ENCODE assay signal across 12 mouse cellular contexts in genomic region chr2:104497771-104498170, GRCm38 (mm10). TPM values are rescaled to one million over a fixed set of nuclear protein-coding genes. Genes with fewer than 3 reads are reported as not detected.
A peak's percentile ranks its signal among the peaks of the same experiment; 100 is the strongest.
DNase-seq lines count a peak whose midpoint lies in the region; ATAC-seq and TF ChIP-seq lines count a peak whose summit lies in the region.
"Had no signal": no experiment of that assay in that cellular context is flagged by ENCODE, and none has a peak within 500 bp of the region (broad histone marks: within the 10 kb centered on the region; RNA-seq: fewer than 3 reads in every experiment).

No protein-coding gene starts in this region.

- dilution Hi-C loops in CH12.LX (cut with MboI; ENCODE audit: extremely low pct_ligation_motif_present, extremely low pct_unique_long_range_greater_than_20kb, low sequenced_read_pairs), result no loop called here

- no peaks in the 10 kb centered on the region for H3K27me3 ChIP-seq in heart, embryonic 14.5 days (ENCODE audit: control insufficient read depth, insufficient read depth, low read length)
- no peaks in the 10 kb centered on the region for H3K27me3 ChIP-seq in heart, embryonic 10.5 days (ENCODE audit: insufficient read depth, poor library complexity, severe bottlenecking)
- no peaks in the 10 kb centered on the region for H3K27me3 ChIP-seq in CH12.LX (replicated peaks)
- no peaks in the 10 kb centered on the region for H3K27me3 ChIP-seq in forebrain, embryonic 14.5 days (replicated peaks; ENCODE audit: control insufficient read depth, insufficient read depth, low read length)
- H3K27me3 ChIP-seq in midbrain, postnatal 0 days (ENCODE audit: insufficient read depth, low read length), result no peaks in the 10 kb centered on the region
- H3K27me3 ChIP-seq: forebrain, embryonic 15.5 days; limb, embryonic 15.5 days had no signal

- TF ChIP-seq RAD21 in CH12.LX (IDR thresholded peaks at IDR 0.05; ENCODE audit: low read depth, low read length), result no peak

- H3K36me3 ChIP-seq in heart, embryonic 14.5 days (ENCODE audit: control insufficient read depth, insufficient read depth, low read length), result no peaks in the 10 kb centered on the region
- no peaks in the 10 kb centered on the region for H3K36me3 ChIP-seq in heart, embryonic 10.5 days
- H3K36me3 ChIP-seq in CH12.LX (replicated peaks in 1 of 2; ENCODE audit: control insufficient read depth in 1 of 2, insufficient read depth in 1 of 2, low read length in 1 of 2), result no peaks in the 10 kb centered on the region
- no peaks in the 10 kb centered on the region for H3K36me3 ChIP-seq in forebrain, embryonic 14.5 days (ENCODE audit: control insufficient read depth, insufficient read depth, low read length)
- H3K36me3 ChIP-seq in midbrain, postnatal 0 days (ENCODE audit: insufficient read depth, low read length), result no peaks in the 10 kb centered on the region
- H3K36me3 ChIP-seq: forebrain, embryonic 15.5 days; limb, embryonic 15.5 days had no signal

- in situ Hi-C loops in CH12.LX (cut with MboI; ENCODE audit: low pct_ligation_motif_present, low pct_unique_long_range_greater_than_20kb, low sequenced_read_pairs), result loop anchor here (10.0 kb wide), 1 partner anchor 67 kb away; no protein-coding TSS in a partner anchor

- TF ChIP-seq POLR2A in CH12.LX (IDR thresholded peaks at IDR 0.05; ENCODE audit: low read depth, low read length), result no peak

- peaks cover 5% of the 10 kb centered on the region for H3K79me2 ChIP-seq in CH12.LX (replicated peaks; ENCODE audit: control insufficient read depth, extremely low read depth, insufficient read depth, poor library complexity, severe bottlenecking)

- no peak for ATAC-seq in heart, embryonic 14.5 days (ENCODE audit: insufficient number of reproducible peaks, insufficient read depth, low FRiP score, low read depth)
- ATAC-seq in forebrain, embryonic 14.5 days, result no peak
- no peak for ATAC-seq in midbrain, postnatal 0 days (ENCODE audit: low FRiP score)
- ATAC-seq: CD4-positive, CD25-positive, alpha-beta regulatory T cell, adult 4 months; forebrain, embryonic 15.5 days had no signal

- intact Hi-C loops in left cerebral cortex, postnatal 10 days (cut with DNase I), result no loop called here

- no peak overlapping the region for H3K4me3 ChIP-seq in heart, embryonic 14.5 days (ENCODE audit: control insufficient read depth in 1 of 2, insufficient read depth in 1 of 2, low read depth in 1 of 2, low read length in 2 of 2)
- H3K4me3 ChIP-seq in heart, embryonic 10.5 days, result no peak overlapping the region
- H3K4me3 ChIP-seq in CH12.LX (replicated peaks in 1 of 3; ENCODE audit: low read depth in 2 of 3, low read length in 2 of 3, poor library complexity in 1 of 3), result peak overlapping the region in 1 of 3 experiments; percentile 27
- no peak overlapping the region for H3K4me3 ChIP-seq in forebrain, embryonic 14.5 days (ENCODE audit: low read depth, low read length)
- H3K4me3 ChIP-seq in midbrain, postnatal 0 days (ENCODE audit: low read depth, low read length), result no peak overlapping the region
- H3K4me3 ChIP-seq: forebrain, embryonic 15.5 days; limb, embryonic 15.5 days had no signal

- H3K4me2 ChIP-seq in heart, embryonic 14.5 days (ENCODE audit: low read length), result peak overlapping the region; percentile 21; the same call in 1 of the 2 replicates
- H3K4me2 ChIP-seq in CH12.LX (ENCODE audit: insufficient read depth, low read depth, poor library complexity, severe bottlenecking), result peak overlapping the region; percentile 75; the same call in 1 of the 2 replicates
- H3K4me2 ChIP-seq in forebrain, embryonic 14.5 days (ENCODE audit: low read length), result no peak overlapping the region
- H3K4me2 ChIP-seq in midbrain, postnatal 0 days (ENCODE audit: low read depth, low read length, poor library complexity, severe bottlenecking), result no peak overlapping the region
- H3K4me2 ChIP-seq: forebrain, embryonic 15.5 days; limb, embryonic 15.5 days had no signal

- H3K9me3 ChIP-seq in heart, embryonic 14.5 days (ENCODE audit: control insufficient read depth, low read length), result no peaks in the 10 kb centered on the region
- no peaks in the 10 kb centered on the region for H3K9me3 ChIP-seq in heart, embryonic 10.5 days
- H3K9me3 ChIP-seq in CH12.LX (replicated peaks; ENCODE audit: low read length), result no peaks in the 10 kb centered on the region
- no peaks in the 10 kb centered on the region for H3K9me3 ChIP-seq in forebrain, embryonic 14.5 days (replicated peaks; ENCODE audit: control insufficient read depth, low read length)
- H3K9me3 ChIP-seq in midbrain, postnatal 0 days (ENCODE audit: low read length), result no peaks in the 10 kb centered on the region
- H3K9me3 ChIP-seq: forebrain, embryonic 15.5 days; limb, embryonic 15.5 days had no signal

- WGBS in heart, embryonic 14.5 days, result 25% methylated on average over 4 of the region's 4 CpGs
- WGBS in heart, embryonic 10.5 days, result 49% methylated on average over 4 of the region's 4 CpGs
- 53% methylated on average over 4 of the region's 4 CpGs for WGBS in forebrain, embryonic 14.5 days
- 49% methylated on average over 4 of the region's 4 CpGs for WGBS in midbrain, postnatal 0 days

- peaks cover 16 to 29% of the 10 kb centered on the region in 2 experiments for H3K4me1 ChIP-seq in heart, embryonic 14.5 days (ENCODE audit: control insufficient read depth in 2 of 2, insufficient read depth in 2 of 2, low read length in 2 of 2)
- peaks cover 40% of the 10 kb centered on the region for H3K4me1 ChIP-seq in heart, embryonic 10.5 days
- H3K4me1 ChIP-seq in CH12.LX (ENCODE audit: control insufficient read depth in 1 of 2, insufficient read depth in 2 of 2), result peaks cover 10 to 37% of the 10 kb centered on the region in 2 experiments
- H3K4me1 ChIP-seq in forebrain, embryonic 14.5 days (ENCODE audit: control insufficient read depth, insufficient read depth, low read length), result peaks cover 5% of the 10 kb centered on the region; the same call in 1 of the 2 replicates
- no peaks in the 10 kb centered on the region for H3K4me1 ChIP-seq in midbrain, postnatal 0 days (ENCODE audit: insufficient read depth, low read length)

- DNase-seq in heart, embryonic 10.5 days (ENCODE audit: low spot score), result no peak
- no peak for DNase-seq in CH12.LX (ENCODE audit: extremely low read depth)
- DNase-seq in frontal cortex, adult 2 months (ENCODE audit: extremely low spot score in 1 of 2, low spot score in 1 of 2), result peak; percentile 58 to 76
- DNase-seq in left cerebral cortex, postnatal 10 days (ENCODE audit: extremely low spot score in 1 of 2, low spot score in 2 of 2), result peak; percentile 31 to 38
- DNase-seq in forebrain, embryonic 14.5 days (ENCODE audit: low spot score), result no peak
- DNase-seq in ovary, postnatal 14 days (ENCODE audit: low spot score), result no peak
- no peak for DNase-seq in midbrain, postnatal 0 days (ENCODE audit: low spot score)
- DNase-seq: kidney, adult 9 months had no signal

- no peak for TF ChIP-seq EP300 in CH12.LX (IDR thresholded peaks at IDR 0.05; ENCODE audit: low read length)

- TF ChIP-seq CTCF in CH12.LX (conservative IDR thresholded peaks at IDR 0.05 in 1 of 2, IDR thresholded peaks at IDR 0.05 in 1 of 2; ENCODE audit: low read depth in 2 of 2, low read length in 2 of 2), result no peak
- no peak for TF ChIP-seq CTCF in midbrain, postnatal 0 days (IDR thresholded peaks at IDR 0.05)

- no peak overlapping the region for H3K27ac ChIP-seq in heart, embryonic 14.5 days (replicated peaks in 1 of 2; ENCODE audit: control insufficient read depth in 1 of 2, insufficient read depth in 1 of 2, low read depth in 2 of 2, low read length in 2 of 2)
- H3K27ac ChIP-seq in heart, embryonic 10.5 days, result no peak overlapping the region; the same call in 1 of the 2 replicates
- H3K27ac ChIP-seq in CH12.LX (ENCODE audit: insufficient read depth, low read depth), result no peak overlapping the region
- H3K27ac ChIP-seq in forebrain, embryonic 14.5 days (ENCODE audit: low read depth, low read length), result no peak overlapping the region
- no peak overlapping the region for H3K27ac ChIP-seq in midbrain, postnatal 0 days (ENCODE audit: low read depth, low read length)
- H3K27ac ChIP-seq: forebrain, embryonic 15.5 days; limb, embryonic 15.5 days had no signal

- no peak overlapping the region for H3K9ac ChIP-seq in heart, embryonic 14.5 days (ENCODE audit: low read length)
- peak overlapping the region; percentile 50; the same call in 1 of the 2 replicates for H3K9ac ChIP-seq in CH12.LX (ENCODE audit: insufficient read depth, low read depth)
- no peak overlapping the region for H3K9ac ChIP-seq in forebrain, embryonic 14.5 days (ENCODE audit: low read length)
- H3K9ac ChIP-seq in midbrain, postnatal 0 days (replicated peaks; ENCODE audit: low read length, poor library complexity, severe bottlenecking), result no peak overlapping the region
- H3K9ac ChIP-seq: forebrain, embryonic 15.5 days; limb, embryonic 15.5 days had no signal

TF ChIP-seq in CH12.LX, 34 proteins besides CTCF, POLR2A, EP300 and RAD21:
- TF ChIP-seq HCFC1 (IDR thresholded peaks at IDR 0.05; ENCODE audit: low read depth, low read length), result no peak
- TF ChIP-seq POLR2AphosphoS2 (IDR thresholded peaks at IDR 0.05; ENCODE audit: low read depth, low read length), result no peak
- no peak for TF ChIP-seq IRF4 (IDR thresholded peaks at IDR 0.05; ENCODE audit: low read depth, low read length)
- no peak for TF ChIP-seq NRF1 (IDR thresholded peaks at IDR 0.05; ENCODE audit: low read depth, low read length)
- no peak for TF ChIP-seq USF2 (conservative IDR thresholded peaks at IDR 0.05; ENCODE audit: low read depth, low read length)
- TF ChIP-seq MYC (IDR thresholded peaks at IDR 0.05; ENCODE audit: low read depth, low read length), result no peak
- TF ChIP-seq SMC3 (IDR thresholded peaks at IDR 0.05; ENCODE audit: low read depth, low read length), result no peak
- no peak for TF ChIP-seq MAX (IDR thresholded peaks at IDR 0.05; ENCODE audit: low read length)
- no peak for TF ChIP-seq E2F4 (IDR thresholded peaks at IDR 0.05; ENCODE audit: insufficient replicate concordance, low read depth, low read length)

RNA-seq across cellular contexts. Expression of gene Hipk3, which starts 3.5 kb away (rescaled TPM):
- polyA plus RNA-seq in heart, embryonic 14.5 days (2014; fragmentation: Nextera tagmentation; extraction: Ambion mirVana), result 72.7 and 74.0 TPM in 2 replicates
- 34.2 and 48.1 TPM in 2 replicates for polyA plus RNA-seq in heart, embryonic 10.5 days (2016; fragmentation: Nextera tagmentation; extraction: Ambion mirVana)
- total RNA-seq in CH12.LX (2012; rRNA removed), result 14.8 and 17.6 TPM in 2 replicates
- total RNA-seq in CH12.LX (2014; rRNA removed), result 16.5 and 16.9 TPM in 2 replicates
- polyA plus RNA-seq in CH12.LX (2012; ENCODE audit: insufficient read length, low read depth), result 15.4 and 19.5 TPM in 2 replicates
- polyA plus RNA-seq in frontal cortex, adult 2 months (2012; rRNA removed), result 32.2 and 33.3 TPM in 2 replicates
- total RNA-seq in left cerebral cortex, postnatal 10 days (2021), result 10 to 100 TPM; 57.3 to 59.4 TPM
- 6.5 and 7.7 TPM in 2 replicates for polyA plus RNA-seq in forebrain, embryonic 14.5 days (2014; fragmentation: Nextera tagmentation; extraction: Ambion mirVana)
- total RNA-seq in midbrain, postnatal 0 days (2014; rRNA removed), result 43.7 and 44.2 TPM in 2 replicates
- polyA plus RNA-seq in midbrain, postnatal 0 days (2015; fragmentation: Nextera tagmentation; extraction: Ambion mirVana), result 5.3 and 5.8 TPM in 2 replicates

Comparison
In these comparisons a context has a peak if more than half of its experiments do, and no peak if none do; other contexts are left out.
1. H3K4me2 ChIP-seq: peak in heart, embryonic 14.5 days (single experiment) and CH12.LX (single experiment); none in forebrain, embryonic 14.5 days (single experiment) and midbrain, postnatal 0 days (single experiment).
2. DNase-seq: peak in frontal cortex, adult 2 months (2 of 2) and left cerebral cortex, postnatal 10 days (2 of 2); none in heart, embryonic 10.5 days (single experiment), CH12.LX (single experiment), forebrain, embryonic 14.5 days (single experiment), ovary, postnatal 14 days (single experiment) and midbrain, postnatal 0 days (single experiment).